Mouse (Mus musculus) neural tube, embryonic 15.5 days (tissue): ENCODE data around the gene Trappc3. TPM values are rescaled to one million over a fixed set of nuclear protein-coding genes. Genes with fewer than 3 reads are reported as not detected.

Experiments used
- ATAC-seq: fragments of 200-750 bp; cut with Nextera tagmentation; 2 replicates; pipeline ENCODE4 v1.8.0; 2017; ENCODE audit warnings: mild to moderate bottlenecking, moderate TSS enrichment, moderate library complexity; ENCODE audit not compliant: low FRiP score
- H3K27ac ChIP-seq: fragments of 300-500 bp; sonication (generic); replicated peaks from 2 replicates; pipeline ENCODE4 v1.5.1; 2015; ENCODE audit warnings: mild to moderate bottlenecking, inconsistent platforms
- H3K27me3 ChIP-seq: fragments of 300-500 bp; sonication (generic); replicated peaks from 2 replicates; pipeline ENCODE4 v1.6.1; 2015; ENCODE audit warnings: inconsistent platforms
- H3K36me3 ChIP-seq: fragments of 300-500 bp; sonication (generic); 2 replicates; pipeline ENCODE4 v1.6.1; 2015; ENCODE audit warnings: inconsistent platforms
- H3K4me1 ChIP-seq: fragments of 300-500 bp; sonication (generic); 2 replicates; pipeline ENCODE4 v1.6.1; 2015; ENCODE audit warnings: inconsistent platforms
- H3K4me2 ChIP-seq: fragments of 300-500 bp; sonication (generic); 2 replicates; pipeline ENCODE4 v1.6.1; 2015; ENCODE audit warnings: inconsistent platforms, mild to moderate bottlenecking, moderate library complexity
- H3K4me3 ChIP-seq: fragments of 300-500 bp; sonication (generic); replicated peaks from 2 replicates; pipeline ENCODE4 v1.5.1; 2015; ENCODE audit warnings: mild to moderate bottlenecking, inconsistent platforms
- H3K9ac ChIP-seq: fragments of 300-500 bp; sonication (generic); replicated peaks from 2 replicates; pipeline ENCODE4 v1.6.1; 2015; ENCODE audit warnings: mild to moderate bottlenecking, inconsistent platforms
- H3K9me3 ChIP-seq: fragments of 300-500 bp; sonication (generic); replicated peaks from 2 replicates; pipeline ENCODE4 v1.6.1; 2016; ENCODE audit warnings: inconsistent platforms
- WGBS: fragments of 180-500 bp; shearing (Covaris S2); methylation state at CpG from one replicate; pipeline ENCODE4 v1.1.7; 2015; ENCODE audit warnings: mixed read lengths; 5-methylcytosine and 5-hydroxymethylcytosine counted together
- polyA plus RNA-seq: library from polyadenylated mRNA; unstranded; fragments of >200 nt; fragmentation: Nextera tagmentation; extraction: Ambion mirVana; gene quantifications from 2 replicates; pipeline ENCODE4 v1.2.1, GENCODE M21; 2015

The Trappc3 gene
- polyA plus RNA-seq, 1 experiment from 2014 or later = 188 TPM

DNA sequence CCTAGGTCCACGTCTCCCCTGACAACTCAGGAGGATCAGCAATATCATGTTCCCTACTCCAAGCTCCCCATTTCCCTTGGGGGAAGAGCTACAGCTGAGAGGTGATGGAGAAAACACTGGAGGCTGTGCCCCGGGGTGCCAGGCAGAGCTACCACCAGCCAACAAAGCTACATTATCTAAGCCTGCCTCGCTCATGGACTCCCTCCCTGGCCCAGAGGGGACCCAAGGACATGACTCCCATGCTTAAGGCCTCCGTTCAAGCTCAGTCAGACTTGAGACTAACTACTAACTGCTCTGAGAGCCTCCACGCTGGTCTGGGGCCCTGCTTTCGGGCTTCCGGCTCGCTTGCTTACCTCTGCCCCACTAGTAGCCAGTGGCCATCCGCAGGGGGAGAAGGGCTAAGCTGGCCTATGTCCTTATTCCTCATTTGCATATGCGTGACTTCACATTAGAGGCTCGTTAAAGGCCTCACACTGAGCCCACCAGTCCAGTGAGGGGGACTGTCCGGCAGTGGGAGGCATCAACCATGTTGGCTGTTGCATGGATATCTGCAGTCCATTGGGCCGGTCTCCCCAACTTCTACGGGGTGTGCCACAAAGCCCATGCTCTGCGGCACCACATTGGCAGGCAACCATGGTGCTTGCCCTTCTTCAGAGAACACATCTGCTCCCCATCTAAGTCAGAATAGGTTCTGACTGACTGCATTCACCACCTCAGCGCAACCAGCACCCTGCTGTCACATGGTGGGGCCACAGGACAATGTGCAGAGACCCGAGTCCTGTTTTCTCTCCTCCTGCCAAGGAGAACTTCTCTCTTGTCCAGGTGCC is 9.5 kb upstream of the Trappc3 start:
- WGBS = 64% methylated on average over 17 of the region's 17 CpGs
- no peak for ATAC-seq
- Histone ChIP-seq H3K4me1 (peaks cover 85% of the 10 kb centered on the region), H3K9ac (0 out of 2 replicates have a peak overlapping the region, but pooled peaks have one; percentile 1), H3K36me3 (no peaks in the 10 kb centered on the region), H3K4me3 (no peak overlapping the region), H3K27me3 (no peaks in the 10 kb centered on the region), H3K9me3 (no peaks in the 10 kb centered on the region), H3K4me2 (peak overlapping the region; percentile 95), H3K27ac (peak overlapping the region; percentile 23)

DNA sequence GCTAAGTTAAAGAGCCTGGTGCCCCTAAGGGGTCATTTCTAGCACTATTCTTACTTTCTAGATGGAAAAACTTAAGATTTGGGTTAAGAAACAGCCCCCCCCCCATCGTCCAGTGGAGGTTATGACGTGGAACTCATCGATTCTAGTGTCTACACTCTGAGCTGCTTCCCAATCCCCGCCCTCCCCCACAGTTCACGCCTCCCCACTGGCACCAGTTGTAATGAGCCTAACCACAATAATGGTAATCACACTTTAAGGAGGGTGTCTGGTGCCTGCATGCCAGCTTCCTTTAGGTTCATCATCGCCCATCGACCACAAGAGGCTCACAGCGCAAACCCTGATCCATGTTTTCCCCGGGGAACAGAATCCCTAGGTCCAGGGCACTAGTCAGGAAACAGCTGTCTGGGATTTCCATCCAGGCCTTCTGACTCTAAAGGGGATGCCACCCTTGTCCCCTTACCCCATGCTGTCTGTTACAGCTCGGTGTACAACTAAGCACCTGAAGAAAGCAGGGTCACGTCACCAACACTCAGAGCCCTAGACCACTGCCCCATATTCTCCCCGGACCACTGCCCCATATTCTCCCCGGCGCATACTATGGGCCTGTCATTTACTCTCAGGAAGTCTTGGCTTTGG is 8.4 kb upstream of the Trappc3 start:
- WGBS = 57% methylated on average over 14 of the region's 14 CpGs
- H3K9me3 ChIP-seq = no peaks in the 10 kb centered on the region
- peak overlapping the region; percentile 95 for H3K4me2 ChIP-seq
- H3K27me3 ChIP-seq = no peaks in the 10 kb centered on the region
- no peak for ATAC-seq
- H3K4me3 ChIP-seq = peak overlapping the region; percentile 82
- H3K36me3 ChIP-seq = no peaks in the 10 kb centered on the region
- H3K9ac ChIP-seq = peak overlapping the region; percentile 94
- no peak overlapping the region for H3K27ac ChIP-seq
- H3K4me1 ChIP-seq = peaks cover 83% of the 10 kb centered on the region

DNA sequence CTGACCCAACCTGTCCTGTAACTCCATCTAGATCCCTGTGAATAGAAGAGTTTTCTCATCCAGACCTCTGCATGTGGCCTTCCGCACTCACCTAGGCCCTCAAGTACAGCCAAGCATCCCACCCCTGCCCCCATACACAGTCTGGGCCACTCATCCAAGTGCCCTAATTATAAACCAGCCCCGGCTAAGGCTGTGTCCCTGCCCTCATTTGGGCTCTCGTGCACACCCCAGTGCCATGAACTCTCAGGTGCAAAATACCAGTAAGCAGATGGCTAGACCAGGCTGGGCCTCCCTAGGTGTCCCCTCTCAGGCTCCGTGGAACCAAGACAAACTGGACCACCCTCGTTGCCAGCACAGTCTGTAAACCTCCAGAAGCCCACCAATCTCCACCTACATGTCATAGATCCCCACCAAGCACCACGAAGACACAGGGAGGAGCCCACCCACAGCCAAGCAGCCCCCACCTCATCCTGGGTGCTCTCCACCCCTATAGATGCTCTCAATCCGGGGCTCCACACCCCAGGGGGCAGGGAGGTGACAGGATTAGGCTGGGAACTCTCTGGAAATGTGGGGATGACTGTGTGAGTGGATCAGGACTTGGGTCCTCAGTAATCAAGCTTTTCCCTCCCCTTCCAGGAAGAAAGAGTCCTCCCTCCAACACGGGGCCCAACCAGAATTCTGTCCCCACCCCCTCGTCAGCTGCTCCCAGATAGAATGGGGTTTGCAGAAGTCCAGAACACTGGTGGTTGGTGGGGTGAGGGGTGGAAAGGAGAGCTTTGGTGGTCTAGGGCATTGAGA is 7.6 kb upstream of the Trappc3 start:
- Histone ChIP-seq H3K36me3 (no peaks in the 10 kb centered on the region), H3K27ac (peak overlapping the region; percentile 95), H3K4me2 (peak overlapping the region; percentile 95), H3K9ac (peak overlapping the region; percentile 94), H3K27me3 (no peaks in the 10 kb centered on the region), H3K4me3 (peak overlapping the region; percentile 82), H3K9me3 (no peaks in the 10 kb centered on the region), H3K4me1 (peaks cover 83% of the 10 kb centered on the region)
- 10% methylated on average over 9 of the region's 9 CpGs for WGBS
- peak; percentile 6; the same call in 1 of the 2 replicates for ATAC-seq

DNA sequence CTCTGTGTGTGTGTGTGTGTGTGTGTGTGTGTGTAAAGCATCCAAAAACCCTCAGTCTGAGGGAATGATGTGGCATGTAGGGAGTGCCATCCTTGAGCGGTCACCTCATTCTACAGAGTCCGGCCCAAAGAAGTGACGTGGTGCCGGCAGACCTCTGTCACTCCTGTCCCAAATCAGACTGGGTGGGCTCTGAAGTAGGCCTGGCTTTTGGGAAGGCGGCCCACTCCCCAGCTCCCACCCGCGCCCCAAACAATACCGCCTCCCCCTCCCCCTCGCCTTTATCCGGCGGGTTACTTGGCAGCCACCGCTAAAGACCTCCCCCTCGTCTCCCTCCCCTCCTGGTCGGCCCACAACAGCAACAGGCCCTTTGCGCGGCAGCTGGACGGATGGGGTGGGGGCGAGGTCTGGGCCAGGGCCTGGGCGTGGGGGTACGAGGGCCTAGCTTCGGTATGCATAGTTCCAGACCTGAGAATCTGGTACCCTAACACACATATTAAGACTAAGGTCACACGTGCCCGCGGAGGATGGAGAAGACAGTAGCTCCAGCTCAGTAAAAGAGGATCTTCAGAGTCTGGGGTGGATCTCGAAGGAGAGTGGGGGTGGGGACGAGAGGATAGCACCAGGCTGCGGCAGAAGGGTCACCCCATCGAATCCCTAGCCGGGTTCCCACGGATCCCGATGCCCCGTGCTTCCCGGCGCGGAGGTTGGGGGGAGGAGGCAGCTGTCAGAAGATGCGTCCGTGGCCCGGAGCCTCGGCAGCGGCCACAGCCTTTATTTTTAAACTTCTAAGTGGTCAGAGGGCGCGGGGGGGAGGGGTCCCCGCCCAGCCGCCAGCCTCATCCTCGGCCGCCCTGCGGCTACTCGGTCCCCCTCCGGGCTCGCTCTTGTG is 6.8 kb upstream of the Trappc3 start:
- Histone ChIP-seq H3K36me3 (no peaks in the 10 kb centered on the region), H3K4me3 (peak overlapping the region; percentile 82), H3K9ac (peak overlapping the region; percentile 94), H3K27me3 (no peaks in the 10 kb centered on the region), H3K4me2 (peak overlapping the region; percentile 95), H3K9me3 (no peaks in the 10 kb centered on the region), H3K4me1 (peaks cover 85% of the 10 kb centered on the region), H3K27ac (peak overlapping the region; percentile 95)
- WGBS = under 1% methylated on average over 42 of the region's 50 CpGs
- peak; percentile 33; the same call in 1 of the 2 replicates for ATAC-seq

DNA sequence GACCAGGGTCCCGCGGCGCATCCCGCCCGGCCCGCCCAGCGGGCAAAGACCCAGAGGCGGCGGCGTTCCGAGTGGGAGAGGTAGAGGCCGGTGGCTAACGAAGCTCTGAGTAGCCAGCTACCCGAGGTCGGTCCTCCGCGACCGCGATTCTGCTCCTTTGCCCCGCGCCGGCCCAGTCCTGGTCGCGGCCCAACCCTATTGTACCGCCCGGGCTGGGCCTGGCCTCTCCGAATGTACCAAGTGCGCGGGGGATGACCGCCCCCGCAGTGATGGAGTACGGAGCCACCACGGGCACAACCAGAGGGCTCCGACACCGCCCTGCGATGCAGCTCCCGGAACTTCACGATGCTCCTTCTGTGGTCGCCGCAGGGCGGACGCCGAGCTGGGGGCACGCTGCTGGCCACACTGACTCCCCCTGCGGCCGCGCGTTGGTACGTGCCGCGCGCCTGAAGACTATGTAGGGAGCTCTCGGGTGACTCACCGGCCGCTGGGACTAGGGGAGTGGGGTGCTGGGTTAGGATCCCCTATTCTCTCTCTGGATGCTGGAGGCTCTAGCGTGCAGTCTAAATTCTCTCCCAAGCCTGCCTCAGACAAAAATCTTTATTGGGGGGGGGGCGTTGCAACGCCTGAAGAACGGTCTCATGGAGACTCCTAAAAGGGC is 5.9 kb upstream of the Trappc3 start, which contains the start of gene Map7d1:
Gene Map7d1, minus strand, starts transcription at position 213 of the 661 bp plus-strand sequence.
- peak; percentile 87 for ATAC-seq
- Histone ChIP-seq H3K4me3 (peak within 1 kb of the TSS; percentile 82), H3K9me3 (no peaks in the 10 kb centered on the region), H3K4me1 (peaks cover 84% of the 10 kb centered on the region), H3K4me2 (peak within 1 kb of the TSS; percentile 95), H3K27me3 (no peaks in the 10 kb centered on the region), H3K27ac (peak within 1 kb of the TSS; percentile 95), H3K36me3 (no peaks in the 10 kb centered on the region), H3K9ac (peak within 1 kb of the TSS; percentile 94)
- WGBS = under 1% methylated on average over 58 of the region's 59 CpGs

DNA sequence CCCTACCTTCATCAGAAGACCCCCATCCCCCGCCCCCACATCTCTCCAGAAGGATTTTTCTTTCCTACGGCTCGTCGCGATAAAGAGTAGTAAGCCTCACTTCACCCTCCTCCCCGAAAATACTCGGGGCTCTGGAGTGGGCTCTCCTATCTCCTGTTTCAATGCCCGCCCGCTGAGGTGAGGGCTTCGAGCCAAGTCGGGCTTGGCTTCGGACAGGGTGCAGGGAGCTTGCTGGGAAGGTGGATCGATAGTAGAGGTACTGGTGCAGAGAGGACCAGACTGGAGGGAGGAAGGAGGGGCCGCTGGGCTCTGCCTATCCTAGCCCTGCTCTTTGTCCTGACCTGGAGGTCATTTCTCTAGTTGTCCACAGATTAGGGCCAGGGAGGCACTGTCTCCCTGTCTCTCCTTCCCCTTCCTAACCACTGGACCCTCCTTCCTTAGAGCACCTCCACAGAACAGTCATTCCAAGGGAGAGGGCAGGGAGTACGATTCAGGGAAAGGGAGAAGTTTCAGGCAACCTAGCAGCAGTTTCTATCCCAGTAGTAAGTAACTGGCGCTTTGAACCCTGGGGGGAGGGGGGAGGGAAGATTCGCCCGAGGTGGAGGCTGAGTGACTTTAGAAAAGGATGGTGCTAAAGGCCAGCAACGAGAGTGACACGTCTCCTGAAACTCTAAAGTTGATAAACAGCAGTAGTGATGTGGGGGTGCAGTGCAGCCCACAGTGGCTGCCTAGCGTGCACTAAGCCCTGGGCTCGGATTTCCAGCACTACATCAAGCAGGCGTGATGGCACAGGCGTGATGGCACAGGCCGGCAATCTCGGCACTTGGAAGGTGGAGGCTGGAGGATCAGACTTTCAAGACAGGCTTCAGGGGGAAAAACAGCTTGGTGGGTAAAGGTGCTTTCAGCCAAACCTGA is 4.9 kb upstream of the Trappc3 start:
- no peaks in the 10 kb centered on the region for H3K27me3 ChIP-seq
- H3K4me3 ChIP-seq = peak overlapping the region; percentile 82
- WGBS = 5% methylated on average over 26 of the region's 26 CpGs
- peak overlapping the region; percentile 94 for H3K9ac ChIP-seq
- H3K27ac ChIP-seq = peak overlapping the region; percentile 95
- H3K4me1 ChIP-seq = peaks cover 82% of the 10 kb centered on the region
- peak overlapping the region; percentile 95 for H3K4me2 ChIP-seq
- no peaks in the 10 kb centered on the region for H3K9me3 ChIP-seq
- no peak for ATAC-seq
- no peaks in the 10 kb centered on the region for H3K36me3 ChIP-seq

DNA sequence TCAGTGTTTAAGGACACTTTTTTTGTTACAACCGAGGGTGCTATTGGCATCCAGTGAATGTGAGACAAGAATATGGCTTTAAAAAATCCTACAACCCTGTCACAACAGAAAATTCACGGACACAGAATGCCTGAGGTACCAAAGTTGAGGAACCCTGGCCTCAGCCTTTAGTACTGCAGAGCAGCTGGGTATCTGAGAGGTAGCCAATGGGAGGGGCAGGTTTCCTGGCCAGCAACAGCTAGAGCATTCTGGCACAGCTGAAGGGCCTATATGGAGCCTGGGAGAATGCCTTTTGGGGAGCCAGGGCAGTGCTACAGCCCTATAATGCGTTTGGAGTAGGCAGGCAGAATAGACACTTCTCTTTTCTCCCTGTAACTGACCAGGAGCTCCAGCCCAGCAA is 3.1 kb upstream of the Trappc3 start:
- ATAC-seq = no peak
- Histone ChIP-seq H3K4me3 (no peak overlapping the region), H3K4me1 (peaks cover 77% of the 10 kb centered on the region), H3K27ac (peak overlapping the region; percentile 79), H3K27me3 (no peaks in the 10 kb centered on the region), H3K9ac (no peak overlapping the region; the same call in 1 of the 2 replicates), H3K9me3 (no peaks in the 10 kb centered on the region), H3K4me2 (peak overlapping the region; percentile 42), H3K36me3 (no peaks in the 10 kb centered on the region)
- 23% methylated on average over 3 of the region's 3 CpGs for WGBS

DNA sequence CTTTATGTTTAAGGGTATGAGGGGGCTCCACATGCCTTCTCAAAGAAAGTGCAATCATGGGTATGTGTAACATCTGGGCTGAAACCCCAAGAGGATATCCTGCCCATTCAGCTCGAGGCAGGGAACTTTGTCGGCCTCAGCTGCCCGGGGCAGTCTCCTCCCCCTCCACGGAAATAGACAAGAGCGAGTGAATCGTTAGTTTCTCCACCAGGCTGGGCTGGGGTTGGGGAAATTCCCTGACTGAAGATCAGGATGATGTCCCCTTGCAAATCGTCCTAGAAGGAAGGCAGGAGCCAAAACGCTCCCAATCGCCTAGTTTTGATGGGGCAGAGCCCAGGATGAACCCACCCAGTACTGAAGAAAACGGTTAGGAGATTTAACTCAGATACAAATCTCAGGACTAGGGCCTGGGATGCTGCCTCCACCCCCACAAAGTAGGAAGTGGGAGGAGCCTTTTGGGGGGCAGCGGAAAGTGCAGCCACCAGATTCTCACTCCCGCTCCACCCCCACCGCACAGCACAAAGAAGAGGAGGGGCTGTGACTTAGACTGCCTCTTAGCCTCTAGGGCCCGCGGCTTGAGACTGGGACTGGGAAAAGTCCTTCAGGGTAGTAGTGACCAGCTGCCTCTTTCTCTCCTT is 2.5 kb upstream of the Trappc3 start:
- under 1% methylated on average over 15 of the region's 15 CpGs for WGBS
- no peaks in the 10 kb centered on the region for H3K9me3 ChIP-seq
- H3K4me1 ChIP-seq = peaks cover 76% of the 10 kb centered on the region
- no peaks in the 10 kb centered on the region for H3K36me3 ChIP-seq
- 0 out of 2 replicates have a peak overlapping the region, but pooled peaks have one; percentile 12 for H3K4me3 ChIP-seq
- no peak overlapping the region; the same call in 1 of the 2 replicates for H3K9ac ChIP-seq
- no peaks in the 10 kb centered on the region for H3K27me3 ChIP-seq
- H3K27ac ChIP-seq = peak overlapping the region; percentile 79
- ATAC-seq = no peak
- peak overlapping the region; percentile 42 for H3K4me2 ChIP-seq

DNA sequence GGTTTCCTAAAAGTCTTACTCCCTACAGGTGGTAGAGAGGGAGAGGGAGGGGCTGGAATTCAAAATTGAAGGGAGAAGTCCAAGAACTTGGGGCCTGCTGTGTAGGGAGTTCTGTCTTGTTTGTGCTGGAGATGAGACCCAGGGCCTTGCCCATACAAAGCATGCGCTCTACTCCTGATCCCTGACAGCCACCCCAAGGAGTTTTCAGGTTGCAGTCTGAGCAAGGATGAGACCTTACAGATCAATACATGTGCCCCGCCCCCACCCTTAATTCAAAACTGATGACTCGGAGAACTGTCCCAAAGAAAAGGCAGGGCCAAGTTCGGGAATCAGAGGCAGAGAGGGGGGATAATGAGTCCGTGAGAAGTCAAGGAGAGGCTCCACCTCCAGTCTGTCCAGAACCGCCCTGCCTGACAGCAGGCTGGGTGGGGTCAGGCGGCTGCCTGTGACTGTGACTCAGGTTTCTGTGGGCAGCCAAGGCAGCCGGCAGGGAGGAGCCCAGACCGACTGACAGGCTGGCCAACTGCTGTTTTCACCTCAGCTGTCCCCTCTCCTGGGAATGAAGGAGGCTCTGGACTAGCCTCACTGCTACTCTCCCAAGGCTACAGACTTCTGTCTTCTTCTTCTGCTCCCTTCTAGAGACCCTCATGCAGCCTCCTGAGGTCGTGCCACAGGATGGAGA is 1.5 kb upstream of the Trappc3 start:
- Histone ChIP-seq H3K36me3 (no peaks in the 10 kb centered on the region), H3K4me3 (no peak overlapping the region), H3K4me2 (peak overlapping the region; percentile 42; the same call in 1 of the 2 replicates), H3K4me1 (peaks cover 70% of the 10 kb centered on the region), H3K27ac (peak overlapping the region; percentile 79), H3K9me3 (no peaks in the 10 kb centered on the region), H3K27me3 (no peaks in the 10 kb centered on the region), H3K9ac (no peak overlapping the region)
- 8% methylated on average over 10 of the region's 10 CpGs for WGBS
- no peak for ATAC-seq
